Mouse (Mus musculus): ENCODE measurements around the gene Slc34a1.

- no peak for TF ChIP-seq POLR2A (IDR thresholded peaks at IDR 0.05; ENCODE audit: borderline replicate concordance, control insufficient read depth, low read depth, low read length)
- TF ChIP-seq CTCF (IDR thresholded peaks at IDR 0.05; ENCODE audit: control insufficient read depth, insufficient read depth, low read length), result no peak
Measured at GRCm38 (mm10) chr13:55414743-55415380, 16.9 kb downstream of the Slc34a1 start, which contains the start of gene Pfn3.

Measured in bone marrow, adult 2 months (tissue).